In the genomic region with DNA sequence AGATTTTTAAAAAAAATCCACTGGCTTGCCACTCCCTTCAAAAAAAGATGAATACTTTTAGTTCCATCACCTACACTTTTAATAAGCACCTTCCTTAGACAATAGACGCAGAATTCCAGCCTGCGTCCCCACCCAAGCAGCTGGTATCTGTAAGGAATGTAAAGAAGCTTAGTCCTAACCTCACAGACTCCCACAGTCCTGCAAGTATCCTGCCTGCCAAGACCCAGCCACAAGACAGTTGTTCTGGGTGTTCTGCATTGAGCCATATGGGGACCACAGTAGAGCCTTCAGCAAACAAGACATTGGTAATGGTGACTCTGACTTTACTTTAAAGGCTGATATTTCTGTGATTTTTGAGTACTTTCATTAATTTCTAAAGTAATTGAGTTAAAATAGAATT, we compare ENCODE assay signal across 36 mouse cellular contexts. TPM values are rescaled to one million over a fixed set of nuclear protein-coding genes. Genes with fewer than 3 reads are reported as not detected.
"Had no signal": no experiment of that assay in that cellular context is flagged by ENCODE, and none has a peak within 500 bp of the region (broad histone marks: within the 10 kb centered on the region; RNA-seq: fewer than 3 reads in every experiment).

No protein-coding gene starts in this region.

- H3K4me2 ChIP-seq: heart, embryonic 11.5 days; heart, embryonic 12.5 days; heart, embryonic 13.5 days; heart, embryonic 15.5 days; hindbrain, embryonic 12.5 days; hindbrain, embryonic 13.5 days; hindbrain, embryonic 14.5 days; hindbrain, embryonic 15.5 days; intestine, embryonic 15.5 days; kidney, embryonic 15.5 days had no signal

- H3K27ac ChIP-seq: heart, embryonic 10.5 days; heart, embryonic 13.5 days; heart, embryonic 15.5 days; hindbrain, embryonic 10.5 days; hindbrain, embryonic 12.5 days; hindbrain, embryonic 13.5 days; hindbrain, embryonic 14.5 days; hindbrain, embryonic 15.5 days; hindbrain, postnatal 0 days; intestine, embryonic 15.5 days; kidney, embryonic 15.5 days; kidney, postnatal 0 days had no signal

- H3K4me3 ChIP-seq: heart, embryonic 10.5 days; heart, embryonic 12.5 days; heart, embryonic 13.5 days; heart, embryonic 15.5 days; hindbrain, embryonic 10.5 days; hindbrain, embryonic 12.5 days; hindbrain, embryonic 13.5 days; hindbrain, embryonic 15.5 days; intestine, embryonic 15.5 days; kidney, embryonic 15.5 days had no signal

- H3K27me3 ChIP-seq: heart, embryonic 12.5 days; heart, embryonic 13.5 days; heart, embryonic 15.5 days; hindbrain, embryonic 12.5 days; hindbrain, embryonic 13.5 days; hindbrain, embryonic 15.5 days; intestine, embryonic 15.5 days; kidney, embryonic 15.5 days had no signal

- H3K36me3 ChIP-seq: heart, embryonic 10.5 days; heart, embryonic 12.5 days; heart, embryonic 13.5 days; heart, embryonic 15.5 days; hindbrain, embryonic 10.5 days; hindbrain, embryonic 12.5 days; hindbrain, embryonic 13.5 days; hindbrain, embryonic 15.5 days; intestine, embryonic 15.5 days; kidney, embryonic 15.5 days had no signal

- DNase-seq: heart, postnatal 10 days; heart, postnatal 14 days; heart, postnatal 36 days; heart, postnatal 4 days; kidney, adult 11 months; kidney, adult 18-20 months; kidney, adult 2 months; kidney, adult 8-10 months; kidney, adult 9 months; kidney, postnatal 10 days; kidney, postnatal 14 days; kidney, postnatal 25 days; kidney, postnatal 36 days; kidney, postnatal 4 days; layer of hippocampus, adult 9-11 months; layer of hippocampus, postnatal 36 days had no signal

RNA-seq across cellular contexts. Expression of a gene that starts 22.2 kb away (rescaled TPM):
- total RNA-seq: hematopoietic stem cell, adult 5-6 weeks had no signal
- polyA plus RNA-seq: hindbrain, embryonic 11.5 days; inflammation-experienced regulatory T-cells, adult 6 months; intestine, embryonic 16.5 days; kidney, adult 2 months; kidney, embryonic 14.5 days; kidney, embryonic 16.5 days; kidney, postnatal 0 days had no signal
